Mouse (Mus musculus) frontal cortex, postnatal 25 days (tissue): ENCODE results near the gene Lrrc63.

Source experiments
- DNase-seq, 2 experiments: peaks; one replicate each; pipeline ENCODE4 v3.0.0; 2022; ENCODE audit warnings: low spot score in 2 of 2

Lrrc63 gene

GRCm38 (mm10) chr14:75136119-75136966 lies 5.7 kb upstream of the Lrrc63 start:
- DNase-seq = no peak

- no peak for DNase-seq
Observed at GRCm38 (mm10) chr14:75131324-75131935, 749 bp upstream of the Lrrc63 start.

- no peak for DNase-seq
Observed at GRCm38 (mm10) chr14:75121658-75122057, 9.0 kb downstream of the Lrrc63 start.

GRCm38 (mm10) chr14:75102956-75103355 lies 27.7 kb downstream of the Lrrc63 start:
- DNase-seq = no peak

GRCm38 (mm10) chr14:75077946-75078345 lies 52.7 kb downstream of the Lrrc63 start:
- no peak for DNase-seq

- no peak for DNase-seq
Observed at GRCm38 (mm10) chr14:75075299-75076180, 55.1 kb downstream of the Lrrc63 start.

- no peak for DNase-seq
Observed at GRCm38 (mm10) chr14:75071091-75071490, 59.6 kb downstream of the Lrrc63 start.

- no peak for DNase-seq
Observed at GRCm38 (mm10) chr14:75069356-75069979, 61.2 kb downstream of the Lrrc63 start.

- DNase-seq = no peak
Observed at GRCm38 (mm10) chr14:75068430-75069112, 62.1 kb downstream of the Lrrc63 start.

GRCm38 (mm10) chr14:75065211-75065610 lies 65.5 kb downstream of the Lrrc63 start:
- no peak for DNase-seq

- DNase-seq = no peak
Observed at GRCm38 (mm10) chr14:75064520-75064919, 66.2 kb downstream of the Lrrc63 start.

- DNase-seq = no peak
Observed at GRCm38 (mm10) chr14:75063936-75064335, 66.7 kb downstream of the Lrrc63 start.

GRCm38 (mm10) chr14:75060562-75060961 lies 70.1 kb downstream of the Lrrc63 start:
- DNase-seq = no peak

- DNase-seq = no peak
Observed at GRCm38 (mm10) chr14:75056861-75057431, 73.7 kb downstream of the Lrrc63 start.

- no peak for DNase-seq
Observed at GRCm38 (mm10) chr14:75054455-75055343, 76.0 kb downstream of the Lrrc63 start.

- no peak for DNase-seq
Observed at GRCm38 (mm10) chr14:75052451-75052850, 78.2 kb downstream of the Lrrc63 start.

GRCm38 (mm10) chr14:75045184-75045583 lies 85.5 kb downstream of the Lrrc63 start:
- no peak for DNase-seq

GRCm38 (mm10) chr14:75035431-75035830 lies 95.2 kb downstream of the Lrrc63 start:
- DNase-seq = no peak
